Mouse (Mus musculus): ENCODE data around the gene Pcnt.

DNA sequence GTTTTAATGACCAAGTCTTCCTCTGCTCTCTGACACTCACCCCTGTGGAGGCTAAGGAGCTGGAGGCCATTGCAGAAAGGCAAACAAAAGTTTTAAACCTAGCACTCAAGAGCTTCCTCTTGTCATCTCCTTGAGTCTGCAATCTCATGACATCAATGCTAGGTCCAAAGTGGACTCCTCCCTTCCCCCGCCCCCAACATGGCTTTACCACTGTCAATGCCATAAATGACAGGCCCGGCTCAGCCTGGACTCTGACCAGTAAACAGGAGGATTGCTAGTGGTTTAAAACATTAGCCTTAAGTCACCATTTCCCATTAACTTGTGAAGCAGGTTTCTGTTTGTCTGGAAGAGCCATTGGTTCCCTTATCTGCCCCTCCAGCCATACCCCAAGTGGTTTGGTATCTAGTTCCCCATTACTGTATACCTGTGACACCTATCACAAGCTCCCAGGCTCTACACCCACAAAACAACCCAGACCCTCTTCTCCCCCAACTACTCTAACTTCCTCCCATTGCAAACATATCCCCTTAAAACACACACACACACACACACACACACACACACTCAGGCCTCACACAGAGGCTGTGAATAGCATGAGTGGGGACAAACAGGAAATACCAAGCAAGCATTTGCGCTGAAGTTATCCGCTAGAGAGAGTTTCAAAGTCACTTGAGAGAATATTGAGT lies 3.6 kb upstream of the Pcnt start:
- TF ChIP-seq POLR2A (IDR thresholded peaks at IDR 0.05; ENCODE audit: low read depth, low read length), result no peak
- no peak for TF ChIP-seq CTCF (IDR thresholded peaks at IDR 0.05; ENCODE audit: extremely low read depth, insufficient read length, insufficient replicate concordance, low read depth, low read length)
